Mouse (Mus musculus) adrenal gland, postnatal 10 days (tissue): ENCODE measurements at regions not wholly inside any gene's neighbourhood (a gene's known extent, or its start where the extent isn't known, plus 50 kb on each side); places are given as distances from the start of the nearest gene placed in this dataset.

Experiments
- DNase-seq: peaks from one replicate; pipeline ENCODE4 v3.0.0; 2021; ENCODE audit warnings: mixed read lengths

DNA sequence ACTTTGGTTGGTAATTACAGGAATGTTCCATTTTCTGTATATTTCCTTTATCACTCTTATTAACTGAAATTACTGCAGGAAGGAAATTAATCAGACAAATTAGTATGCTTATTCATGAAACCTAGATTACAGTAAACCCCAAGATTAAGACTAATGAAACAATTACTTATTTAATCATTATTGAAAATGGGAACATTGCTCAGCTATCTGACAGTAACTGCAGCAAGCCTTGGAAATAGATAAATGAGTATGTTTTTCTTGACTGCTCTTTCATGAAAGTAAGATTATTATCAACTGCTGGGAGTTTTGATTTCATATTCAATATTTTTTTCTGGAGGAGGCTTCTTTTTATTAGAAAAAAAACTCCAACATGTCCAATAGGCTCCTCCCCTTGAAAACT, 230.8 kb upstream of the Mmadhc start:
- no peak for DNase-seq

DNA sequence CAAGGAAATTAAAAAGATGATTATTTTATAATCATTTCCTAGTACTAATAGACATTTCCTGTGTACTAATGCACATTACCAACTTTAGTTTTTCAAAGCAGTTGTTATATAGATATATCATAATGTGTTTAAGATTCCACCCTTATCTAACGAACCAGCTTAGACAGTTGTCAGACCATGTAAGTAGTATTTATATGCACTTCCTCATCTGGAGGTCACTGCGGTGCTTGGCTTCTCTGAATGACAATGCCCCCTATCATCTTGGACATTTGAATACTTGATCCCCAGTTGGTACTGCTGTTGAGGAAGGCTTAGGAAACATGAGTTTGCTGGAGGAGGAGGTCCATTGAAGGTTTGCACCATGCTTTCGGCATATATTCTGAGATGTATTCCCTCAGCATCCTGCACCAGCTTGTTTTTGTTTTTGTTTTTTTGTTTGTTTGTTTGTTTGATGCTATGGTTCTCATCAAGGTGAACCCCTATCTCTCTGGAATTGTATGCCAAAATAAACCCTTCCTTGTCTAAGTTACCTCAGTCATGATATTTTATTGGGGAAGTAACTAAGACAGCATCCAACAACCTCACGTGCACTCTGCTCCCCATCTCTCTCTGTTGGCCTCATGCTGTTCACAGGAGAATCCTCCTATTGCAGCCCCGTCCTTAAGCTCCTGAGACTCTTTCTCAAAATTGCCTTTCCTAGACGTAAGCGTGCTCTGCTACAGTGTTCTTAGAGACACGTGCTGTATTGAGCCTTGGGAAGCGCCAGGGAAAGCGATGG, 228.4 kb upstream of the Mmadhc start:
- no peak for DNase-seq

DNA sequence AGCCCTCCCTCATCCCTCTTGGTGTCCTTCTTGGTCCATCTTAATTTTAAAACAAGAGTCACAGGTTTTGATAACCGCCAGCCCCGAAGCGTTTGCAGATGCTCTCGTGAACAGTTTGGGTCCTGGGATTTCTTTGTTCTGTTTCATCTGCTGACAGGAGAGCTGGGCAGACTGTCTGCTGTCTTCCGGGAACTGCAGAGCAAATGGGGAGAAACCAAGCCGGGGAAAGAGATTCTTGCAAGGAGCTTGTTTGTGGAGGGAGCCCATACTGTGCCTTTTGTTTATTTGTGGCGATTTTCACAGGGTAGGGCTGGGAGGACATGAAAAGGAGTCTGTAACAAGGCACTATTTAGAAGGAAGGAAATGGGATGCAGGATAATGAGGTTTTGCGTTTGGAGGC, 223.6 kb upstream of the Mmadhc start:
- DNase-seq, result no peak

DNA sequence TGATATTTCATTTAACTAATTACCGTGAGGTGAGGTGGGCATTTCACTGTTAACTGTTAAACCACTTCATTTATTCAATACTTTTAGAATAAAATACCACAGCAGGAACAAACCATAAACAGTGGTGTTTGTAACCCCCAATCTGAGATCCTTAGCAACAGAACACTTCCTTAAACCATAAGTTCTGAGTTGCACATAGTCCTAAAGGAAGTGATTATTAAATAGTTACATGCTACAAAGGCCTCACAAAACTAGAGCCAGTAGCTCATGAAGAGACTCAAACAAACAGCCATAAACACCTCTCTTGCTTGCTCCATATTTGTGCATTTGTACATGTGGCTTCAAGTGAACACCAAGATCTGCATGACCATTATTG, 222.5 kb upstream of the Mmadhc start:
- DNase-seq, result no peak

DNA sequence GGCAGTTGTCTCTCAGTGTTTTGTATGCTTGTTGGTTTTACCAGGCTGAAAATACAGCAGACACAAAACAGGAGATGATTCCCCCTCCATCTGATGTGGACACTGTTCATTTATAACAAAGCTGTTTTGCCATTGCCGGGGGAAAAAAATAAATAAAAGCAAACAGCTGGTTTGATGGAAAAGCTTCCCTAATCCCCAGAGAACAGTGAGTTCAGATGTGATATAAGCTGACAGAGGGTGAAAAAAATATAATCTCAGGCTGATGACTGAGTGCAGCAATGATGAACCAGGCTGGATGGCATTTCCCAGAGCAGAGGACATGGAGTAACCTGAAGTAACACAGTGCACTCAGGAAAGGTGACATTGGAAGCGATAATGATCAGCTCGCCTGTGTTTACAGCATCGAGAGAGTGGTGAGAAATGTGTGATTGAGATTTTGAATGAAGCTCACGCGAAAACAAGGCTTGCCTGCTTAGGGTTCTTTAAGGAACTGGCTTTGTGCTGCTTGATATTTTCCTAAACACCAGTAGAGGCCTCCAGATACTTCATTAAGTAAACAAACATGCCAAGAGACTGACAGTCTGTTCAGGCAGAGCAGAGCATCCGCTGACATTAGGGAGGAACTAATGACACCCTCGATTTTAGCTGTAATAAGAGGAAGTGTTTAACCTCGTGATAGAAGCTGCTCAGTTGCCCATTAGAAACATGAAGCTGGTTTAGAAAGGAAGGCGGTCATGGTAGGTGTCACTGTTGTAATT, 221.9 kb upstream of the Mmadhc start:
- no peak for DNase-seq

DNA sequence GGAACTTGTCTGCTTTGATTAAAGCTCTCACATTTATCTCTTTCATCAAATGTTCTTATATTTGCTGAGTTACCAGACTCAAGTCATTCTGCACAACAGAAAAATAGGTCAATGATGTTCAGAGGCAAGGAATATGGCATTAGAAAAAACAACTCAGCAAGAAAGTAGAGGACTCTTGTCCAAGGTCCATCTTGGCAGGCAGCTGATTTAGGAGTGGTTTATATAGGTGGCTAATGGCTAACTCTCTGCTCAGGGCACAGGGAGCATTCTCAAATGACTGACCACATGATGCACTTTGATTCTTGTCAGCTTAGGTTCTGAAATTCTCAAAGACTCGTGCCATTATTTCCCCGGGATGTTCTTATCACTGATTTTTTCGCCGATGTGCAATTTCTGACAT, 216.7 kb upstream of the Mmadhc start:
- no peak for DNase-seq

DNA sequence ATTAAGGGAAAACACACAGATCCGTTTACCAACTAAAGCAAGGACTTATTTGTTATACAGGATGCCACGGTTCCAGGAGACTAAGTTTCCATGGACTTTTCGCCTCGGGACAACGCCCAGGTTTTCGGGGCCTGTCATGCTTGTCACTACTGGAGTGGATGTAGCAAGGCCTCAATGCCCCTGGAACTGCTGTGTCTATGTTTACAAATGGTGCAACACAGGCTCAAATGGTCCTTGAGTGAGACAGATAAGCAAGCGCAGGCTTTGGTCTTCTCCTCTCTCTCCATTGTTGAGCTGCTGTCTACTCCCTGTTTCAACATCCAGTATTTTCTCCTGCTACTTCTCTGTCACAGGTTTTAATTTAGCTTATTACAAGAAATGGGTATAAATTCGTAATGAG, 202.1 kb upstream of the Mmadhc start:
- no peak for DNase-seq

DNA sequence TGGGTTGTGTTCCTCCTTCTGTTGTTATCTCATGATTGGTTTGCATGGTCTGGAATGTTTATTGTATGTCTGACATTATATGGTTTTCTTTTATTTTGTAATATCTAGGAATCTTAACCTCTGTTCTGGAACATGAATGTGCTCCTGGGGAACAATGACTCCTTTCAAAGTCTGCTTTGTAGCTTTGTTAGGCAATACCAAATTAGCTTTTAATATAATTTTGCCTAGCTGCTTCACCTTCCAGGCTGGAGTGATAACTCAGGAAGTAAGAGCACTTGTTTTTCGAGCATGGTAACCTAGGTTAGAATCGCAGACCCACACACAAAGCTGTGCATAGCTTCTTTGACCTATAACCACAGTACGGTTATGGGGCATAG, 199.4 kb upstream of the Mmadhc start:
- no peak for DNase-seq

DNA sequence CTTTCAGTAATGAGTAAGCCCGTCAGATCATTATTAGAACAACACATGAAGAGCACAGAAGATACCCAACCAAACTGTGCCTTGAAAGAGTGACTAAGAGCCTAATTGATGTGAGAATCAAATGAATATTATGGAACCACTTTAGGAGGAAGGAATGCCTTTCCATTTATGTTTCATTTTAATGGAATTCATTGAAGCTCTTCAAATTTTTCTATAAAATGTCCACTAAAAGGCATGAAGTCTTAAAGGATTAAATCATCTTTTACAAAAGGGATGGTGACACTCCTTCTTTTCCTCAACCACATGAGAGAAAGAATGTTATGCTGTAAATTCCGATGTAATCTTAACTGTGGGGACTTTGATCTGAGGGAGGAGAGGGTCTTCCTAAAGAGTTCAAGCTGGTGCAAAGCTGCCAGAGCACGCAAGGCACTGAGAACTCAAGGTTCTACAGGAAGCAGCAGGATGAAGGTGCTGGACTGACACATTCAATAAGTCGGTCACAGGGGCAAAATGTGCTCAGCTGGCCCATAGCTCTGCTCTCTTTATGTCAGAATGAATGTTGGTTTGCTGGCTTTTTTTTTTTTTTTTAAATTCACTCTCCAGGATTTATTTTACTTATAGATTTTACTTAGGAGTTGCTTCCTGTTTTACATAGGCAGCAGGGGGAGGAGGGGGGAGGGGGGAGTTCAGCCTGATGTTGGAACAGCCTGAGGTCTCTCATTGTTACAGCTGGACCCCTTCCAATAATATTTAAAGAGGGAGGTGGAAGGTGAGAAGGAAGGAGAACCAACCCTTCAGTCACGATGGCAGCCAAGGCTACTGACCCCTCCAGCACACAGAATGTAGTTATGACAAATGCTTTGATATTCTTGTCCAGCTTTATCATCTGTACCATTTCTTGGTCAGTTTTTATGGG, 198.8 kb upstream of the Mmadhc start:
- no peak for DNase-seq

DNA sequence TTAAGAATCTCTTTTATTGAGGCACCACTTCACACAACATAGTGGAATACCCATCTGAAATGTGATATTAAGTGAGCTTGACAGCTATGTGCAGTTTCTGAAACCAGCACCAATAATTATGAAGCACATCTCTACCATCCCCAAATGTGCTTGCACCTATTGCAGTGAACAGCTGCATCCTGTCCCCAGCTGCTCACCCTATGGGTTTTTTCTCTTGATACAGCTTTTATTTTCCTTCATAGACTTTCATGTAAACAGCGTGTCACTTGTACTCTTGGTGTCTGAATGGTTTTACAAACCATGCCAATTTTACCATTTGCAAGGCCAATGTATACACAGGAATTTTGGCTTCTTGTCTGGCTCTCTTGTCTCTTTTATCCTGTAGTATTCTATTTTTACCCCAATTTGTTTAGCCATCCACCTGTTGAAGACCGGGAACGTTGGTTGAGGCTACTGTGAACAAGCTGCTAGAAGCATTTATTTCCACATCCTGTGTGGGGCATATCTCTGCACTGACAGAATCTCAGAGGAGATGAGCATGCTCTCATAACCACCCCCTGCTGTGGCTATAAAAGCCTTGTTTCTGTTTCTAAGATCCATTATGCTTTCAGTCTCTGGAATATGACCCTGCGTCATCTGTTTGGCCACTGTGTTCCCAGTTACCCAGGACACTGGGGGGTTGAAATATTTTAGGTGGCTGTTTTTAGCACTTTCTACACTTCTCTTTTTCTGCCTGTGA, 197.2 kb upstream of the Mmadhc start:
- DNase-seq, result no peak

DNA sequence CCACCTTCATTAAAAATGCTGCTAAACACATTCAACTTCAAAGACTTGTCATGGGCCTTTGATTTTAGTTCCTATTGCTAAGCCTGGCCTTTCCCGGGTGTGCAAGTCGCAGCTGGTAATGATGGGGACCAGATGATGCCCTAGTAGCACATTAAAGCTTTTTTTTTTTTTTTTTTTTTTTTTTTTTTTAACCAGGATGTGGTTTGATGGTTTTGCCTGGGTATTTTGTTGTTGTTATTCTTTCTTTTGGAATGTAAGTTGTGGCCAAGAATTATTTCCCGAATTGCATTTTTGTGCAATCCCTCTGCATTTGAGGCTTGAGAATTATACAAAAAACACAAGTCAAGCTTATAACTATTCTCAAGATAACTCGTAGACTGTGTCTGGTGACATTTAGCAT, 167.2 kb upstream of the Mmadhc start:
- DNase-seq, result no peak

DNA sequence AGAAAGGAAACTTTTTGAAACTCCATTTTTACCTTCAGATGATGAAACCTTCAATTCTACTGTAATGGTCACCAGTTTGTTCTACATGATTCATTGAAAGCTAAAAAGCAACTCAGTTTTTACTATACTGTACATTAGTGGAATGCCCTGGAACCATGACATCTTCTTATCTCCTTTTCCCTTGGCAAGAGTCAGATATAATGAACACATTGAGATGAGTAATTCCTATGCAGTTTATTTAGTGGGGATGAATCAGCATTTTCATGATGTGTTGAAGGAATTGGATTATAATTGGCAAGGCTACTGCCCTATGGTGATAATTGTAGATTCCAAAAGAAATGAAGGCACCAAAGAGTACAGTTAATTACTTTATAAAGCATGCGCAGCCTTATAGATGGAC, 165.8 kb upstream of the Mmadhc start:
- no peak for DNase-seq

DNA sequence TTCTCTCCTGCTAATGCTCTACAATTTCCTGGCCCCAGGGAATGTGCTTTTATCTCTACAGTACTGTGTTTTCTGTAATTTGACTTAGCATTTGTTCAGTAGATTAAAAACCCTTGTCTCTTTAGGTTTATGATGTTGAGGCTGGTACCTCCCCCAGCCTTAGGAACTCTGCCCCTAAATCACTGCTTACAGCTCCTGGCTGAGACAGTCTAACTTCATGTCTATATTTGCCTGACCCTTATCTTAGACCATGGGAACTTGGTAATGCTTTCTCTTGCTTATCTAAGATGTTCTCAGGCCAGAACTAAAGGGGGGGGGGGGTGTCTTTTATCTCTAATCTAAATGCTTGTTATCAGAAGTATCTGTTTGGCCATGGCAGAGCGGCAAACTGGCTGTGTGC, 160.1 kb upstream of the Mmadhc start:
- no peak for DNase-seq

DNA sequence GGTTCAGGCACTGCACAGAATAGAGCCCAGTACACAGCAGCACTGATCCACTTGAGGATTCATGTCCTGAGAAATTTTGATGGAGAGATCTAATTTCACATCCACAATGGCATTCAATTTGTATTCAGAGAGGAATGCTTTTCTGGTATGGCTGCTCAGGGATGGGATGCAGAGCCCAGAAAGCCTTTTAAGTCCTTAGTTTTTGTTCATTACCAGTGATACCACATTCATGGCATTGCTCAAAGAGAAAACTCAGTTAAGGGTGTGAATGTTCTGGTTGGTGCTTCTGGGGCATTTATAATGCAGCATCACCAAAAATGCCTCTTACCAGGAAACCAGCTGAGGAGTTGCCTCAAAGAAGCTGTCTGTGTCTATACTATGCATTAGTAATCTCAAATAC, 151.5 kb upstream of the Mmadhc start:
- DNase-seq, result no peak

DNA sequence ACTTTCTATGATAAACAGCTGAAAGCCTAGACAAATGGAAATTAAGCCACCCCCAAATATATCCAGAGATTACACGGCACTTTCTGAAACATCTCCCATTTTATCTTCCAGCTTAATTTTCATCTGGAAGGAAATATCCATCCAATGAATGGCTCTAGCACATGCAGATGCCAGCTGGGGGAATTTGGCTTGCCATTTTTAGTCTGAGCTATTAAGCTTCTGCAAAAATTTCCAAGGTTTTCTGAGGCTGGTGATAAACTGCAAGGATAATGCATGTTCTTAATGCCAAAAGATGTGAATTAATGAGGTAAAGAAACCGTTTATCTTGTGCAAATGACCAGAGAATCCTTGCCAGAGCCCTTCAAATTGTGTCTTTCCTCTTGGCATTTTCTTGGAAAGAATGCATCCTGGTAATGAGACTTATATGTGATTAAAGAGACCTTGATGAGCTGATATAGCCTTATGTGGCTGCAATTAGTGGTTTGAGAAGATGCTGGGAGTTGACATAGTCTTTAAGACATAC, 149.4 kb upstream of the Mmadhc start:
- DNase-seq, result no peak

DNA sequence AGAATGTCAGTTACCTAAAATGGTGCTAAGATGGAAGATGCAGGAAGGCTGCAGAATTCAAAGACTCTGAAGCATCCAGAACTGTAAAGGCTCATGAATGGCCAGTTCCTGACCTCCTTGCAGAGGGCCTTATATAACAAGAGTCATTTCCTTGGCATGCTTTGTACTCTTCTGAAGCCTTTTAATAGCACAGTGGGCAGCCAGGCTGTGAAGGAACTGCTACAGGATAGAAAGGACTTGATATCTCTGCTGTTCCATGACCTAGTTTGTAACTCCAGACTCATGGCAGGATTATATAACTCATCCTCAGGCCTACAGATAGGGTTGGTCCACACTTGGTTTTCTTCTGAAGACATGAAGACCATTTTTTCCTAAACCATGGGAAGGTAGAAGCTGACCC, 143.7 kb upstream of the Mmadhc start:
- DNase-seq, result no peak

DNA sequence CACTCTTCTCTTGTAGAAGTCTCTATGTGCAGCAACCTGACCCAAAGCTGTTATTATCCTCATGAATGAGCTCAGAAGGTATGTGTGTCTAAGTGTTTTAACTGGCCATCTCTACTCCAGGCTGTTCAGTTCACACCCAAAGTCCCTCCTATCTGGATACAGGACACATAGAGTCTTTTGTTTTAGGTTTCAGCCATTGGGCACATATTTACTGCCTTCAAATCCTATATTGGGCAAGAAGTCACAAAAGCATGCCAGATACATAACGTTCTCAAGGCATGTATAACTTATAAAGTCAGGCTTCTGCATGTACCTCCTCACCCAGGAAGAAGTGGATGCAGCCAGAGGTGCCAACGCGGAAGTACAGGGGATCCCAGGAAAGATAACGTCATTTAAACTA, 136.6 kb upstream of the Mmadhc start:
- DNase-seq, result no peak

DNA sequence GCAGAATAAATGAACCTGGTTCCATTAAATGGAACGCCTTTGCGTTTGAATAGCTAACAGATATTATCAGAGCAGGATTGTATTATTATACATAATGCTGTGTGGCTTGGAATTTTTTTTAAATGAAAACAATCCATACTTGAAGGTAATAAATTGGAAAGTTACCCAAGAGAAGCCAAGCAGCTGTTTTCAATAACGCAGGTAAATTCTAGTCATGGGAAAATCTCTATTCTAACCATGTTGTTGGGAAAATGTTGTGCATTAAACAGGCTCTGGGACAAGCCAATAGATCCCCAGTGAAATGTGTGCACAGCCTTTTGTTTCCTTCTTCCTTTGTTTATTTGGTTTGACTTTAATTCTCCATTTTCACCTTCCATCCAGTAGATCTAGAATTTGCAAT, 128.6 kb upstream of the Mmadhc start:
- DNase-seq, result no peak

DNA sequence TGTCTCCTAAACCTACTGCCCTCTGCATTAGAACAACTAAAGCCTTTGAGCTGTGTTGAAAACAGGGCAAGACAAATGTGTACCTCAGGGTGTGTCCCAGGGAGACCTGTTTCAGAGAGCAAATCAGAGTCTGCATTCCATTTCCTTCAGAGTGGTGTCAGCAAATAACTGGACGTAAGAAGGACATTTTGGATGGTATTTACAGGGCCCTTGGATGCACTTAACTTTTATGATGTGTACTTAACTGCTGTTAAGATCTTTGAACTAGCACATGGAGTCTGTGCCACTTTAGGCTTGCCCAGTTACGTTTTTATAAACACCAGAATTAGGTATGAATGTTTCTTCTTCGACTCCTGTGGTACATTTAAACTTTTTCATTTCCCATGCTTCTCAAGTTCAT, 123.0 kb upstream of the Mmadhc start:
- DNase-seq, result no peak

DNA sequence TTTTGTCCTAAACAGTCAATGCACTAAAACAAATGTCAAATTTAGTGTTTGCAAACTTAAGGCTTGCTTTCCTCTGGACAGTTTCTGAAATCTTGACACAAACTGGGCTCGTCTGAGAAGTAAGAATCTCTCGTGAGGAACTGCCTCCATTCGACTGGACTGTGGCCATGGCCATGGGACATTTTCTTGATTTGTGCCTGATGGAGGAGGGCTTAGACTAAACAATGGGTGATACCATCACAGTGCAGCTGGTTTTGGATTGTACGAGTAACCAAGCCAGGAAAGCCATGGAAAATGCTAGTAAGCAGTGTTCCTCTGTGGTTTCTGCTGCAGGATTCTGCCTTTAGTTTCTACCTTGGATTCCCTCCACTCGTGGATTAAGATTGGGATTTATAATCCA, 121.0 kb upstream of the Mmadhc start:
- no peak for DNase-seq

DNA sequence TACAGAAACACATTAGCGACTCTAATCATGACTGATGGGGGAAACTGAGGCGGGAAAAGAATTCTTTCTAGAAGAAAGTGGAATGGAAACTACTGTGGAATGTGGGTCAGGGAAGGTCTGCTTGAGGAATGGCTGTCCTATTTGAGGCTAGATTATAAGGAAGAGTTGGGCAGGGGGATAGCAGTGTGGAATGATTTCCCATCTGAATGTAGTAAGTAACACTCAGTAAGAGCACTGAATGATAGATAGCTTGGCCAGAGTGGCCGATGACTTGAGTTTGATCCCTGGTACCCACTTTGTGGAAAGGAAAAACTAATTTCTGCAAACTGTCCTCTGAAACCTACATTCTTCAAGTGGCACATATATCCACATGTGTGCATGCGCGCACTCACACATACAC, 120.5 kb upstream of the Mmadhc start:
- DNase-seq, result no peak

DNA sequence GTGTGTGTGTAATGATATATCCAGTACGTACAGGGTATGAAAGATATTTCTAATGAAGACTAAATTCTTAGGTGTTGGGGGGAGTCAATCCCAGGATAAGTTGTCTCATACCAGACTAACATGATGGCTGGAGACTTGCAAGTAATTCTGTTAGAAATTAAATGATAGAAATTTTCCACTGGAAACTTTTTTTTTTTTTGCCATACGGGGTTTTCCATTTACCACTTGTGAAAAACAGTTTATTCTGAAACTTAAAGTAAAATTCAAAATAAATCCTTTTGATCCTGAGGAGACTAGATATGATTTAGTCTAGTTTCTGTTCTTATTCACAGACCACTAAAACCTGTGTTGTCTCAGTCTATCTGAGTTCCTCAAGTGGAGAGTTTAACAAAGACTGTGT, 119.5 kb upstream of the Mmadhc start:
- no peak for DNase-seq
